Mouse (Mus musculus) heart, postnatal 10 days (tissue): Measurements from ENCODE around the gene Ccnb1ip1. TPM values are rescaled to one million over a fixed set of nuclear protein-coding genes. Genes with fewer than 3 reads are reported as not detected.

Source experiments
- DNase-seq, 2 experiments: peaks; one replicate each; pipeline ENCODE4 v3.0.0; 2021
- intact Hi-C: fragments of 180-260 bp; cut with DNase I; formaldehyde crosslinking; loops from one replicate; pipeline ENCODE4 v1.15.1; 2025
- total RNA-seq, 2 experiments: library from RNA; stranded (reverse); gene quantifications; 2 replicates each; pipeline ENCODE4 v1.2.3; 2021

Ccnb1ip1 gene
- total RNA-seq, 2 experiments from 2014 or later = not detected

- DNase-seq = peak; percentile 92 to 97
- intact Hi-C loops = loop anchor here (10.0 kb wide), 1 partner anchor 720 kb away; no protein-coding TSS in a partner anchor
These were observed 22.3 kb downstream of the Ccnb1ip1 start, which contains the start of gene Ttc5 for GRCm38 (mm10) chr14:50785251-50785637. Ttc5 (minus strand) TSS chr14:50785519.

GRCm38 (mm10) chr14:50784391-50785250, 22.9 kb downstream of the Ccnb1ip1 start:
- intact Hi-C loops = loop anchor here (10.0 kb wide), 1 partner anchor 720 kb away; no protein-coding TSS in a partner anchor
- peak in 1 of 2 experiments; percentile 2 for DNase-seq

GRCm38 (mm10) chr14:50782166-50782565, 25.4 kb downstream of the Ccnb1ip1 start:
- intact Hi-C loops = loop anchor here (10.0 kb wide), 1 partner anchor 717 kb away; no protein-coding TSS in a partner anchor
- DNase-seq = no peak

- no peak for DNase-seq
- intact Hi-C loops = loop anchor here (10.0 kb wide), 1 partner anchor 907 kb away; no protein-coding TSS in a partner anchor
These were observed 36.2 kb downstream of the Ccnb1ip1 start for GRCm38 (mm10) chr14:50771342-50771741.

GRCm38 (mm10) chr14:50765736-50766135, 41.8 kb downstream of the Ccnb1ip1 start:
- no peak for DNase-seq
- intact Hi-C loops = no loop called here

GRCm38 (mm10) chr14:50758416-50759085, 49.0 kb downstream of the Ccnb1ip1 start:
- DNase-seq = no peak
- intact Hi-C loops = no loop called here

- no peak for DNase-seq
- intact Hi-C loops = no loop called here
These were observed 62.5 kb downstream of the Ccnb1ip1 start, which contains the start of gene Olfr749 for GRCm38 (mm10) chr14:50744994-50745393. Olfr749 (minus strand) TSS chr14:50745094.

GRCm38 (mm10) chr14:50741584-50741983, 65.9 kb downstream of the Ccnb1ip1 start:
- DNase-seq = no peak
- intact Hi-C loops = no loop called here

GRCm38 (mm10) chr14:50740334-50740733, 67.2 kb downstream of the Ccnb1ip1 start:
- intact Hi-C loops = no loop called here
- DNase-seq = no peak

Other genes with a start within 250 kb of the Ccnb1ip1 start
- gene Olfr744, start 192.9 kb downstream of the Ccnb1ip1 start, total RNA-seq = not detected
- gene Olfr745, start 168.3 kb downstream of the Ccnb1ip1 start, total RNA-seq = not detected
- not detected for gene Olfr746, start 160.6 kb downstream of the Ccnb1ip1 start, total RNA-seq
- gene Olfr747, start 114.5 kb downstream of the Ccnb1ip1 start, total RNA-seq = not detected
- gene Olfr748, start 100.4 kb downstream of the Ccnb1ip1 start, total RNA-seq = not detected
- gene Olfr749, start 62.6 kb downstream of the Ccnb1ip1 start, total RNA-seq = not detected
- gene Ttc5, start 22.2 kb downstream of the Ccnb1ip1 start, total RNA-seq = 10 to 100 TPM; 22.9 to 26.8 TPM
- 10 to 100 TPM; 18.7 to 20.0 TPM for gene Parp2, start 109 bp upstream of the Ccnb1ip1 start, total RNA-seq
- 10 to 100 TPM; 10.9 to 11.6 TPM for gene Tep1, start 62.8 kb upstream of the Ccnb1ip1 start, total RNA-seq
- gene Klhl33, start 89.8 kb upstream of the Ccnb1ip1 start, total RNA-seq = 1 to 10 TPM; 5.7 to 5.9 TPM
- gene Osgep, start 117.2 kb upstream of the Ccnb1ip1 start, total RNA-seq = 10 to 100 TPM; 59.5 to 66.3 TPM
- 10 to 100 TPM; 39.5 to 43.4 TPM for gene Apex1, start 117.2 kb upstream of the Ccnb1ip1 start, total RNA-seq
- 10 to 100 TPM; 23.7 to 25.4 TPM for gene Pip4p1, start 123.1 kb upstream of the Ccnb1ip1 start, total RNA-seq
- gene Pnp, start 123.3 kb upstream of the Ccnb1ip1 start, total RNA-seq = 10 to 100 TPM; 15.2 to 17.3 TPM
- gene Gm49342, start 136.8 kb upstream of the Ccnb1ip1 start, total RNA-seq = 10 to 100 TPM; 13.0 to 14.4 TPM
- 1 to 10 TPM in 1 of 2 experiments, under 1 TPM in 1; 0.69 to 1.1 TPM for gene Pnp2, start 148.3 kb upstream of the Ccnb1ip1 start, total RNA-seq
- under 1 TPM; 0.17 TPM for gene Rnase10, start 200.0 kb upstream of the Ccnb1ip1 start, total RNA-seq
- gene Rnase9, start 234.1 kb upstream of the Ccnb1ip1 start, total RNA-seq = not detected
- gene Rnase11, start 242.4 kb upstream of the Ccnb1ip1 start, total RNA-seq = not detected
- gene Rnase12, start 249.9 kb upstream of the Ccnb1ip1 start, total RNA-seq = not detected